Mouse (Mus musculus) erythroblast, embryonic 14.5 days (primary cell): ENCODE measurements around the gene Ovol3. TPM values are rescaled to one million over a fixed set of nuclear protein-coding genes. Genes with fewer than 3 reads are reported as not detected.

Experiments
- H3K27me3 ChIP-seq: 2 replicates; pipeline ENCODE4 v1.6.1; 2012; ENCODE audit warnings: inconsistent platforms; ENCODE audit not compliant: control insufficient read depth
- H3K36me3 ChIP-seq: 2 replicates; pipeline ENCODE4 v1.6.1; 2012; ENCODE audit warnings: mild to moderate bottlenecking, inconsistent platforms; ENCODE audit not compliant: control insufficient read depth
- H3K4me1 ChIP-seq: 2 replicates; pipeline ENCODE4 v1.6.1; 2012; ENCODE audit warnings: inconsistent platforms; ENCODE audit not compliant: control insufficient read depth
- H3K4me3 ChIP-seq: replicated peaks from 2 replicates; pipeline ENCODE3; 2012; ENCODE audit warnings: moderate library complexity, mild to moderate bottlenecking, inconsistent platforms
- H3K9me3 ChIP-seq: 2 replicates; pipeline ENCODE4 v1.6.1; 2012; ENCODE audit warnings: low read length, inconsistent platforms, mixed read lengths; ENCODE audit not compliant: control insufficient read depth
- GATA1 ChIP-seq: IDR thresholded peaks from 2 replicates; pipeline ENCODE4 v1.6.1; 2012; ENCODE audit warnings: low read length, inconsistent platforms, mixed read lengths
- TAL1 ChIP-seq: IDR thresholded peaks from 3 replicates; pipeline ENCODE4 v1.6.1; 2012; ENCODE audit warnings: low read length, inconsistent platforms, mixed read lengths
- polyA plus RNA-seq: library from polyadenylated mRNA; stranded (reverse); fragments of >175 nt; gene quantifications from 2 replicates; pipeline ENCODE4 v1.2.3, GENCODE M21; 2012

The Ovol3 gene
- polyA plus RNA-seq, 1 experiment, result not detected

DNA sequence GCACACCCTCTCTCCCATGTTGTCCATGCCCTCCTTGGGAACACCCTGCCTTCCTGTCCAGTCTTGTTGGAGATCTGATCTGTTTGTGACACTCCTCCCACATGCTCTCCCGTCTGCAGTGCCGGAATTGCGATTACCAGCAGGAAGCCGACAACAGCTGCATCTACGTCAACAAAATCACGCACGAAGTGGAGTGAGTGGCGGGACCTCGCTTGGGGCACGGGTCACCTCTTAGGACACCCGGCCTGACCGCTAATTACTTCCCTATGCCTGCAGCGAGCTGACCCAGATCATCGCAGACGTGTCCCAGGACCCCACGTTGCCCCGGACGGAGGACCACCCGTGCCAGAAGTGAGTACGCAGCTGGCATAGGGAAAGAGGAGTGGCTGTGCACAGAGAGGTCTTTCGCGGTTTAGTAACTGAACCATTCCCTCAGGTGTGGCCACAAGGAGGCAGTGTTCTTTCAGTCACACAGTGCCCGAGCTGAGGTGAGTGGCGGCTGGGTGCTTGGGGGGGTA lies 2.8 kb downstream of the Ovol3 start:
- H3K27me3 ChIP-seq, result no peaks in the 10 kb centered on the region

DNA sequence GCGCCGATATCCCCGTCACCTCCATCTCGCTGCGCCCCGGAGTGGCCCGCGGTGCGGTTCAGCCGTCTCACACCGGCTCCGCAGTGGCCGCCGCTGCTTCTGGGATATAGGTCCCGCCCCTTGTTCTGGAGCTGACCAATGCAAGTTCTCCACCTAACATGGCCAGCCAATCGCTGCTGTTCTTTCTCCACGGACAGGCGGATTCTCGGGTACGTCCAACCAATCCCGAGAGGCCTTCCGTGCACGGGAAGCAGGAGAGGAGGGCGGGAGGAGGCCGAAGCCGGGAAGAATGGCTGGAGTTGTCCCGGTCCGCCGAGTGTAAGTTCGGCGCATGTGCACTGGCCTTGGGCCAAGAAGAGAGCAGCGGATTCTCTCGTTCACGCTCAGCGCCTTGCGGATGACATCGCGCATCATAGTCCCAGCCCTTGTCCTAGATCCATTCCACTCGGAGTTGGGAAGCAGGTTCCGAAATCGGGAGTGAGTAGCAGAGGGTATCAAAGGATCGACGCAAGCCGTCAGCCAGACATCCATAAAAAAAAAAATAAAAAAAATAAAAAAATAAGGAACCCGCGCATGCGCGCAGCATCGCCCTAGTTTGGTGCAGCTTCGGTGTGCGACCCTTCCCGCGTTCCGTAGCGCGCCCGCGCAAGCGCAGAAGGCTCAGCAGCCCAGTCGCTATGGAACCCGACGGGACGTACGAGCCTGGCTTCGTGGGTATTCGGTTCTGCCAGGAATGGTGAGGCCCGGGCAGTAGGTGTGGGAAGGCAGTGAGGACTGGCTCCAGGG lies 3.7 kb downstream of the Ovol3 start, which contains the start of the genes Polr2i and Tbcb:
TSS of gene Polr2i (plus strand) at position 280 of the 786 bp plus-strand sequence.
TSS of gene Tbcb (minus strand) at position 604 of the 786 bp plus-strand sequence.
- TF ChIP-seq TAL1, result no peak
- TF ChIP-seq GATA1, result no peak
- Histone ChIP-seq H3K9me3 (no peaks in the 10 kb centered on the region), H3K36me3 (peaks cover 32% of the 10 kb centered on the region), H3K4me3 (peak within 1 kb of the TSS; percentile 79), H3K4me1 (peaks cover 28% of the 10 kb centered on the region), H3K27me3 (no peaks in the 10 kb centered on the region)

More for the DNA sequence above, 2.8 kb downstream of the Ovol3 start:
- Histone ChIP-seq H3K4me3 (peak overlapping the region; percentile 79), H3K9me3 (no peaks in the 10 kb centered on the region), H3K36me3 (peaks cover 24% of the 10 kb centered on the region), H3K4me1 (peaks cover 28% of the 10 kb centered on the region)
- no peak for TF ChIP-seq TAL1
- no peak for TF ChIP-seq GATA1

DNA sequence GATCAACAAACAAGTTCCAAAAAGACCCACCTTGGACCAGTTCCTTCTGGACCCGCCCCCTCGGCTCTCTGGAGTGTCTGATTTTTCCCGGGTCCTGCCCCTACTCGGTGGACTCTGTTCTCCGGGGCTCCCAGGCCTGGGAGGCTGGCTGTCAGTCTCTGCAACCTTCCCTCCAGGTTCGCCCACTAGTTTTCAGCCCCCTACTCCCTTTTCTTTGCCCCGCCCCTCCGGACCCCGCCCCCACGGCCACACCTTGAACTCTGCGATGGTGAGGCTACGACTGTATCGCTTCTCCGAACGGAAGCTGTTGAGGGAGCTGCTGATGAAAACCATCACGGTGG lies 4.2 kb downstream of the Ovol3 start:
- peaks cover 36% of the 10 kb centered on the region for H3K36me3 ChIP-seq
- H3K27me3 ChIP-seq, result no peaks in the 10 kb centered on the region
- TF ChIP-seq TAL1, result no peak
- no peak for TF ChIP-seq GATA1
- H3K4me3 ChIP-seq, result peak overlapping the region; percentile 79
- no peaks in the 10 kb centered on the region for H3K9me3 ChIP-seq
- peaks cover 28% of the 10 kb centered on the region for H3K4me1 ChIP-seq

DNA sequence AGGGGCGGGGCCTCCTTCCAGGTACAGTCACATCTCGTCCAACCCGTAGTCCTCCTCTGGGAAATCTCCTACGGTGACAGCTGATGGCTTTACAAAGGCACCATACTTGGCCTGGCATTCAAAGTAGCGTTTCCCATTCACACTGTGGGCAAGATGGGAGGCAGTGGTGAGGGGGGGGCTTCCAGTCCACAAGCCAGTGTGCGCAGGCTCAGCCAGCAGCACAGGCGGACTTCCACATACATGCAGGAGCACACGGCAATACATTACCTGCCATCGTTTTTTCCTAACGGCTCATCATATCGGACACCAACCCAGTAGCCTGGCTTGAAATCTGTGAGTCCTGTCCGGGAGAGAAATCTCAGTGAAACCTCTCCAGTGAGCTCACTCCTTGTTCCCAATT lies 11.3 kb downstream of the Ovol3 start:
- Histone ChIP-seq H3K4me1 (peaks cover 25% of the 10 kb centered on the region), H3K36me3 (peaks cover 32% of the 10 kb centered on the region), H3K4me3 (no peak overlapping the region), H3K9me3 (peaks cover 3% of the 10 kb centered on the region; the same call in 1 of the 2 replicates), H3K27me3 (no peaks in the 10 kb centered on the region)
- TF ChIP-seq TAL1, result no peak

DNA sequence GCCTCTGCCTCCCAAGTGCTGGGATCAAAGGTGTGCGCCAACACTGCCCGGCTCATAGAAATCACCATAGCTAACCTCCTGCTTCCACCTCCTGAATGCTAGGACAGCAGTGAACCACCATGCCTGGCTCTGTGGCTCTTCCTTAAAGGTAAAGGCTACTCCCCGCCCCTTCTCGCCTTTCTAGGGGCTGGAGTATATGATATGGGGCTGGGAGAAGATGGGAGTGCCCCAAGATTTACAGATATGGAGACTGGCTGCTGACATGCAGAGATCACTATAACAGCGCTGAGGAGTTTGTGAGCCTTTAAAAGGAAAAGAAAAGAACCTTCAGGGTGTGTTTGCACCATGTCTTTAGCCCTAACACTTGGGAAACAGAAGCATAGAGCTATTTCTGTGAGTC lies 13.3 kb downstream of the Ovol3 start:
- Histone ChIP-seq H3K4me1 (peaks cover 30% of the 10 kb centered on the region), H3K36me3 (peaks cover 24% of the 10 kb centered on the region), H3K9me3 (peaks cover 3% of the 10 kb centered on the region; the same call in 1 of the 2 replicates), H3K27me3 (no peaks in the 10 kb centered on the region), H3K4me3 (no peak overlapping the region)
- TF ChIP-seq TAL1, result no peak
- no peak for TF ChIP-seq GATA1

DNA sequence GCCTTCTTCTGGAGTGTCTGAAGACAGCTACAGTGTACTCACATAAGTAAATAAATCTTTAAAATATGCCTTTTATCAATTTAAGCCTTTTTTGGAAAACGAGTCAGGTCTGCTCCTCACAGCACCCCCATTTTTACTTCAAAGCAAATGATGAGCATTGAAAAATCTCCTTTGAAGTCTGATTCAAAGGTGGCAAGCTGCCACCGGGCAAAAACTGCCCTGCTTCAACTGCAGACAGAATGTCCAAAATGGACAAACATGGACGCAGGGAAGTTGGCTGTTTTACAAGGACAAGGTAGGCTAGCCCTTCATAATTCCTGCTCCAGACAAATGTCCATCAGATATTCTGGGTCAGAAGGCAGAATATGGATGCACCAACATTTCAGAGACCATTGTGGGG lies 14.1 kb downstream of the Ovol3 start:
- Histone ChIP-seq H3K4me1 (peaks cover 36% of the 10 kb centered on the region), H3K4me3 (no peak overlapping the region), H3K9me3 (peaks cover 3% of the 10 kb centered on the region; the same call in 1 of the 2 replicates), H3K36me3 (peaks cover 18% of the 10 kb centered on the region), H3K27me3 (no peaks in the 10 kb centered on the region)
- TF ChIP-seq GATA1 (no peak), TAL1 (no peak)

DNA sequence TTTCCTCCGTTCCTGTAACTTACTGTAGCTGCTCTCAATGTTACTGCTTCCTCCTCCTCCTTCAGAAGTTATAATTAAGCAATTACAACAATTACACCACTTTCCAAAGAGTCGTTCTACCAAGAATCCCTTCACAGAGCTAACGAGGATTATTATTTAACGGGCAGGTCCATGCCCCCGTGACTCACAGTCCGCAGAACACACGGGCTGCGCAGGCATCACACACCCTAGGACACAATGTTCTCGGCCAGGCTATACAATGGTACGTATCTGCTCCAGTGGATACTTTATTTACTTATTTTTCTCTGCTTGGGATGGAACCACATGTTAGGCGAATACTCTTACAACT lies 15.5 kb downstream of the Ovol3 start:
- Histone ChIP-seq H3K4me1 (peaks cover 36% of the 10 kb centered on the region), H3K4me3 (peak overlapping the region; percentile 58), H3K36me3 (peaks cover 10% of the 10 kb centered on the region), H3K9me3 (peaks cover 3% of the 10 kb centered on the region; the same call in 1 of the 2 replicates), H3K27me3 (no peaks in the 10 kb centered on the region)
- no peak for TF ChIP-seq GATA1

DNA sequence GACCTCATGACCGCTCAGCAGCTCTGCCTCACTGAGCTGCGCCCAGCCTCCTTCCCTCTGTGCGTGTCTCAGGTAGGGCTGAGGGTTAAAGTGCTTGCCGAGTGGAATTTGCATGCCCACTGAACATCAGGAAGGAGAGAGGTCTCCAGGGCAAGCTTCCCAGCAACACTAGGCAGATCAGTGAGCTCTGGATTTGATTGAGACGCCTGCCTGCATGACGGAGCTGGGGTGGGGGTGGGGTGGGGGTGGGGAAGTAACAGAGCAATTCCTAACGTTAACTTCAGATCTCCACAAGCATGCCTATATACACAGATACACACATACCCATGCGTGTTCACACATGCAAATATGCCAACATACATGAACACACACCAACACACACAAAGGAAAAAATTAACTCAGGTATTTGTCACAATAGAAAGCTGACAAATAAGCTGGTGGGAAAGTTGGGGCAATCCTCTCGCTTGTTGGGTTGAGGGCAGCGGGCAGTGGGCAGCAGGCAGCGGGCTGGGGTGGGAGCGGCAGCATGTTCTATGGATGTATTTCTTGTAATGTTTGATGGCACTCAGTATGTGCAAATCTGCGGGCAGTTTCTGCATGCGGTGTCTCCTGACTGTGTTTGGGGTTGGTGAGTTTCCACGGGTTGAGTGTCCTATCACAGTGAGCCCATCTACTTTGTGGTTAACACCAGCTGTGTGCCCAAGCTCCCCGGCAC lies 16.1 kb downstream of the Ovol3 start:
- peaks cover 9% of the 10 kb centered on the region for H3K36me3 ChIP-seq
- no peaks in the 10 kb centered on the region for H3K27me3 ChIP-seq
- peak overlapping the region; percentile 58 for H3K4me3 ChIP-seq
- H3K4me1 ChIP-seq, result peaks cover 36% of the 10 kb centered on the region
- TF ChIP-seq TAL1, result no peak
- no peak for TF ChIP-seq GATA1
- peaks cover 3% of the 10 kb centered on the region; the same call in 1 of the 2 replicates for H3K9me3 ChIP-seq

DNA sequence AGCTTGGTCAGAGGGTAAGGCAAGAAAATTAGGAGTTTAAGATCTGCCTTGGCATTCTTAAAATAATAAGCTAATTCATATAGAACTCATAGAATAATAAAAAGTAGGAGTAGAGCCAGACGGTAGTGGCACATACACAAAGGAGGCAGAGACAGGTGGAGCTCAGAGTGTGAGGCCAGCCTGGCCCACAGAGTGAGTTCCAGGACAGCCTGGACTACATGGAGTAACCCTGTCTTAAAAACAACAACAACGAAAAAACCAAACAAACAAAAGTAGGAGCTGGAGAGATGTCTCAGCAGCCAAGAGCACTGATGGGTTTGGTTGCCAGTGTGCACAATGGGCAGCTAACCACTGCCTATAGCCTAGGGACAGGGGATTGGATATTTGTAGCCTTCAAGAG lies 18.2 kb downstream of the Ovol3 start:
- no peak for TF ChIP-seq TAL1
- TF ChIP-seq GATA1, result no peak
- Histone ChIP-seq H3K4me1 (peaks cover 30% of the 10 kb centered on the region), H3K27me3 (no peaks in the 10 kb centered on the region), H3K4me3 (no peak overlapping the region), H3K36me3 (no peaks in the 10 kb centered on the region), H3K9me3 (no peaks in the 10 kb centered on the region)

DNA sequence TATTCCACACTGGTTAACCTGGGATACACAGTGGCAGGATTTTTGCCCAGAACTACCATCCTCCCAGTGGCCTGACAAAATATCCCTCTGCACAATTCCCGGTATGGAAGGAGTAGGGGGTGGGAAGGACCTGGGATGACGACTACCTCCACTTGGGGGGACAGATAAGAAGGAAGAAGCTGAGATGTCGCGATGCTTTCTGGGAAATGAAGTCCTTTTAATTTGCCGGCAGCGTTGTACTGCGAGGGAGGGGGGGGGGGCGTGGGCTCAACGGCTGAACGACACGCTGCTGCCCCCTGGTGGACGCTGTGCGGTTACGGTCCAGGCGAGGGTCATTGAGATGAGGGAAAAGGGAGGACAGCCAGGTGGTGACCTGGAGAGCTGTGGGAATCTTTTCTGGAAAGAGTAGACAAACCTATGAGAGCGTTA lies 18.8 kb downstream of the Ovol3 start:
- H3K4me3 ChIP-seq, result no peak overlapping the region
- TF ChIP-seq TAL1 (no peak), GATA1 (no peak)
- peaks cover 24% of the 10 kb centered on the region for H3K4me1 ChIP-seq
- H3K36me3 ChIP-seq, result no peaks in the 10 kb centered on the region
- H3K27me3 ChIP-seq, result no peaks in the 10 kb centered on the region
- no peaks in the 10 kb centered on the region for H3K9me3 ChIP-seq
